Mouse (Mus musculus) embryonic facial prominence, embryonic 14.5 days (tissue): ENCODE results near the gene Hoxd12. TPM values are rescaled to one million over a fixed set of nuclear protein-coding genes. Genes with fewer than 3 reads are reported as not detected.

ENCODE experiments used
- ATAC-seq: fragments of 200-750 bp; cut with Nextera tagmentation; 2 replicates; pipeline ENCODE4 v1.8.0; 2017; ENCODE audit warnings: low read depth, moderate number of reproducible peaks, moderate TSS enrichment
- DNase-seq: peaks from one replicate; pipeline ENCODE4 v3.0.0-alpha.2; 2015; ENCODE audit warnings: low spot score
- H3K27ac ChIP-seq: fragments of 300-500 bp; sonication (generic); replicated peaks from 2 replicates; pipeline ENCODE4 v1.5.1; 2014; ENCODE audit warnings: low read depth, mild to moderate bottlenecking, low read length, moderate library complexity
- H3K27me3 ChIP-seq: fragments of 300-500 bp; sonication (generic); replicated peaks from 2 replicates; pipeline ENCODE4 v1.6.1; 2014; ENCODE audit warnings: low read length; ENCODE audit not compliant: control insufficient read depth, insufficient read depth
- H3K36me3 ChIP-seq: fragments of 300-500 bp; sonication (generic); 2 replicates; pipeline ENCODE4 v1.6.1; 2014; ENCODE audit warnings: low read length, mixed read lengths; ENCODE audit not compliant: control insufficient read depth, insufficient read depth
- H3K4me1 ChIP-seq: fragments of 300-500 bp; sonication (generic); 2 replicates; pipeline ENCODE4 v1.6.1; 2014; ENCODE audit warnings: antibody characterized with exemption, low read length; ENCODE audit not compliant: control insufficient read depth, insufficient read depth
- H3K4me2 ChIP-seq: fragments of 300-500 bp; sonication (generic); 2 replicates; pipeline ENCODE4 v1.6.1; 2014; ENCODE audit warnings: low read depth, mild to moderate bottlenecking, low read length, moderate library complexity, mixed read lengths
- H3K4me3 ChIP-seq: fragments of 300-500 bp; sonication (generic); 2 replicates; pipeline ENCODE4 v1.5.1; 2014; ENCODE audit warnings: low read depth, mild to moderate bottlenecking, low read length
- H3K9ac ChIP-seq: fragments of 300-500 bp; sonication (generic); 2 replicates; pipeline ENCODE4 v1.6.1; 2014; ENCODE audit warnings: low read depth, mild to moderate bottlenecking, low read length, moderate library complexity, mixed read lengths
- H3K9me3 ChIP-seq: fragments of 300-500 bp; sonication (generic); 2 replicates; pipeline ENCODE4 v1.6.1; 2016; ENCODE audit warnings: low read length; ENCODE audit not compliant: control insufficient read depth
- WGBS: fragments of 180-500 bp; shearing (Covaris S2); extraction: QIAGEN DNeasy Blood & Tissue Kit; methylation state at CpG from one replicate; pipeline ENCODE4 v1.1.7; 2014; 5-methylcytosine and 5-hydroxymethylcytosine counted together
- polyA plus RNA-seq: library from polyadenylated mRNA; unstranded; fragments of >200 nt; fragmentation: Nextera tagmentation; extraction: Ambion mirVana; gene quantifications from 2 replicates; pipeline ENCODE4 v1.2.1, GENCODE M21; 2014

The Hoxd12 gene
- polyA plus RNA-seq, 1 experiment from 2014 or later, result not detected

GRCm38 (mm10) chr2:74702820-74703219, 28.0 kb downstream of the Hoxd12 start:
- Histone ChIP-seq H3K27me3 (peaks cover 96% of the 10 kb centered on the region), H3K4me3 (no peak overlapping the region), H3K9ac (no peak overlapping the region), H3K4me1 (peaks cover 18% of the 10 kb centered on the region), H3K9me3 (no peaks in the 10 kb centered on the region), H3K36me3 (no peaks in the 10 kb centered on the region), H3K4me2 (no peak overlapping the region), H3K27ac (no peak overlapping the region)
- DNase-seq (no peak), ATAC-seq (no peak)
- 22% methylated on average over 6 of the region's 6 CpGs for WGBS

GRCm38 (mm10) chr2:74703317-74703716, 28.5 kb downstream of the Hoxd12 start:
- Histone ChIP-seq H3K36me3 (no peaks in the 10 kb centered on the region), H3K4me3 (no peak overlapping the region), H3K4me2 (no peak overlapping the region), H3K27me3 (peaks cover 96% of the 10 kb centered on the region), H3K4me1 (peaks cover 14% of the 10 kb centered on the region), H3K9ac (no peak overlapping the region), H3K9me3 (no peaks in the 10 kb centered on the region), H3K27ac (no peak overlapping the region)
- ATAC-seq (no peak), DNase-seq (no peak)
- WGBS, result 4% methylated on average over 10 of the region's 10 CpGs

- DNase-seq (no peak), ATAC-seq (no peak)
- WGBS, result 6% methylated on average over 25 of the region's 26 CpGs
- 0 out of 2 replicates have a peak overlapping the region, but pooled peaks have one; percentile 44 for H3K4me3 ChIP-seq
- H3K9me3 ChIP-seq, result no peaks in the 10 kb centered on the region
- peaks cover 96% of the 10 kb centered on the region for H3K27me3 ChIP-seq
- H3K9ac ChIP-seq, result no peak overlapping the region
- no peaks in the 10 kb centered on the region for H3K36me3 ChIP-seq
- H3K4me1 ChIP-seq, result peaks cover 12% of the 10 kb centered on the region; the same call in 1 of the 2 replicates
- H3K27ac ChIP-seq, result no peak overlapping the region
- H3K4me2 ChIP-seq, result peak overlapping the region; percentile 4; the same call in 1 of the 2 replicates
Measured at GRCm38 (mm10) chr2:74703720-74704392, 29.0 kb downstream of the Hoxd12 start.

GRCm38 (mm10) chr2:74704393-74704998, 29.7 kb downstream of the Hoxd12 start, which contains the start of gene Hoxd8:
Gene Hoxd8 (plus strand): TSS chr2:74704615.
- WGBS, result 4% methylated on average over 9 of the region's 52 CpGs
- H3K4me2 ChIP-seq, result peak within 1 kb of the TSS; percentile 72
- H3K4me1 ChIP-seq, result peaks cover 12% of the 10 kb centered on the region; the same call in 1 of the 2 replicates
- peak; percentile 55 for DNase-seq
- peak within 1 kb of the TSS; percentile 58 for H3K9ac ChIP-seq
- peaks cover 96% of the 10 kb centered on the region for H3K27me3 ChIP-seq
- 0 out of 2 replicates have a peak within 1 kb of the TSS, but pooled peaks have one; percentile 28 for H3K27ac ChIP-seq
- H3K36me3 ChIP-seq, result no peaks in the 10 kb centered on the region
- H3K9me3 ChIP-seq, result no peaks in the 10 kb centered on the region
- no peak for ATAC-seq
- peak within 1 kb of the TSS; percentile 44 for H3K4me3 ChIP-seq

- Histone ChIP-seq H3K27ac (0 out of 2 replicates have a peak overlapping the region, but pooled peaks have one; percentile 28), H3K9ac (peak overlapping the region; percentile 58), H3K27me3 (peaks cover 96% of the 10 kb centered on the region), H3K4me1 (peaks cover 12% of the 10 kb centered on the region; the same call in 1 of the 2 replicates), H3K36me3 (no peaks in the 10 kb centered on the region), H3K4me3 (peak overlapping the region; percentile 44), H3K9me3 (no peaks in the 10 kb centered on the region), H3K4me2 (peak overlapping the region; percentile 72)
- peak; percentile 22; the same call in 1 of the 2 replicates for ATAC-seq
- WGBS, result 0% methylated on average over 9 of the region's 66 CpGs
- DNase-seq, result no peak
Measured at GRCm38 (mm10) chr2:74704999-74705466, 30.2 kb downstream of the Hoxd12 start.

- Histone ChIP-seq H3K4me1 (peaks cover 12% of the 10 kb centered on the region; the same call in 1 of the 2 replicates), H3K9me3 (no peaks in the 10 kb centered on the region), H3K4me3 (peak overlapping the region; percentile 44), H3K27ac (0 out of 2 replicates have a peak overlapping the region, but pooled peaks have one; percentile 28), H3K27me3 (peaks cover 96% of the 10 kb centered on the region), H3K9ac (peak overlapping the region; percentile 58), H3K36me3 (no peaks in the 10 kb centered on the region), H3K4me2 (peak overlapping the region; percentile 72)
- ATAC-seq (0 out of 2 replicates have a peak, but pooled peaks have one; percentile 23), DNase-seq (no peak)
- under 1% methylated on average over 15 of the region's 85 CpGs for WGBS
Measured at GRCm38 (mm10) chr2:74705467-74706089, 30.8 kb downstream of the Hoxd12 start.

- Histone ChIP-seq H3K9me3 (no peaks in the 10 kb centered on the region), H3K36me3 (no peaks in the 10 kb centered on the region), H3K9ac (no peak overlapping the region), H3K27ac (no peak overlapping the region), H3K4me2 (peak overlapping the region; percentile 11; the same call in 1 of the 2 replicates), H3K4me1 (peaks cover 12% of the 10 kb centered on the region; the same call in 1 of the 2 replicates), H3K27me3 (peaks cover 96% of the 10 kb centered on the region), H3K4me3 (peak overlapping the region; percentile 44)
- WGBS, result 2% methylated on average over 13 of the region's 13 CpGs
- DNase-seq (no peak), ATAC-seq (no peak)
Measured at GRCm38 (mm10) chr2:74706393-74706960, 31.7 kb downstream of the Hoxd12 start.

GRCm38 (mm10) chr2:74707599-74707998, 32.8 kb downstream of the Hoxd12 start:
- 11% methylated on average over 7 of the region's 7 CpGs for WGBS
- Histone ChIP-seq H3K9me3 (no peaks in the 10 kb centered on the region), H3K9ac (no peak overlapping the region), H3K4me1 (peaks cover 12% of the 10 kb centered on the region; the same call in 1 of the 2 replicates), H3K27me3 (peaks cover 97% of the 10 kb centered on the region), H3K4me3 (no peak overlapping the region), H3K27ac (no peak overlapping the region), H3K4me2 (no peak overlapping the region), H3K36me3 (no peaks in the 10 kb centered on the region)
- no peak for ATAC-seq
- no peak for DNase-seq
